8 mouse cellular contexts compared by ENCODE assay signal in genomic region chr13:51208378-51209100, GRCm38 (mm10). TPM values are rescaled to one million over a fixed set of nuclear protein-coding genes. Genes with fewer than 3 reads are reported as not detected.
A peak's percentile ranks its signal among the peaks of the same experiment; 100 is the strongest.
DNase-seq lines count a peak whose midpoint lies in the region; ATAC-seq and TF ChIP-seq lines count a peak whose summit lies in the region.
"Had no signal": no experiment of that assay in that cellular context is flagged by ENCODE, and none has a peak within 500 bp of the region (broad histone marks: within the 10 kb centered on the region; RNA-seq: fewer than 3 reads in every experiment).

No protein-coding gene starts in this region.

- ATAC-seq in heart, embryonic 13.5 days (ENCODE audit: extremely low read depth, insufficient number of reproducible peaks, low FRiP score, low TSS enrichment), result no peak
- ATAC-seq in midbrain, embryonic 15.5 days (replicated peaks), result peak; percentile 90
- no peak for ATAC-seq in activated CD4-positive, CD25-positive, alpha-beta regulatory T cell, adult 4 months
- ATAC-seq in CD4-positive, CD25-positive, alpha-beta regulatory T cell, adult 4 months, result no peak

- no peak overlapping the region for H3K27ac ChIP-seq in cortical plate, adult 2 months (ENCODE audit: insufficient read depth, low read length)
- H3K27ac ChIP-seq in heart, embryonic 13.5 days (replicated peaks), result no peak overlapping the region
- H3K27ac ChIP-seq in midbrain, embryonic 15.5 days, result 0 out of 2 replicates have a peak overlapping the region, but pooled peaks have one; percentile 5
- H3K27ac ChIP-seq: liver, embryonic 13.5 days had no signal

- H3K4me1 ChIP-seq in cortical plate, adult 2 months (ENCODE audit: control insufficient read depth, insufficient read depth, low read length), result no peaks in the 10 kb centered on the region
- peaks cover 7% of the 10 kb centered on the region for H3K4me1 ChIP-seq in heart, embryonic 13.5 days
- H3K4me1 ChIP-seq in midbrain, embryonic 15.5 days, result peaks cover 6% of the 10 kb centered on the region
- H3K4me1 ChIP-seq: liver, embryonic 13.5 days had no signal

- H3K4me2 ChIP-seq in heart, embryonic 13.5 days, result peak overlapping the region; percentile 7; the same call in 1 of the 2 replicates
- H3K4me2 ChIP-seq in midbrain, embryonic 15.5 days, result no peak overlapping the region
- H3K4me2 ChIP-seq: liver, embryonic 13.5 days had no signal

- H3K36me3 ChIP-seq in heart, embryonic 13.5 days, result no peaks in the 10 kb centered on the region
- H3K36me3 ChIP-seq in midbrain, embryonic 15.5 days (replicated peaks), result no peaks in the 10 kb centered on the region
- H3K36me3 ChIP-seq: liver, embryonic 13.5 days had no signal

- no peak overlapping the region for H3K9ac ChIP-seq in heart, embryonic 13.5 days
- no peak overlapping the region for H3K9ac ChIP-seq in midbrain, embryonic 15.5 days
- H3K9ac ChIP-seq: liver, embryonic 13.5 days had no signal

- no peaks in the 10 kb centered on the region for H3K9me3 ChIP-seq in heart, embryonic 13.5 days
- no peaks in the 10 kb centered on the region for H3K9me3 ChIP-seq in midbrain, embryonic 15.5 days
- H3K9me3 ChIP-seq: liver, embryonic 13.5 days had no signal

- no peaks in the 10 kb centered on the region for H3K27me3 ChIP-seq in heart, embryonic 13.5 days (replicated peaks)
- no peaks in the 10 kb centered on the region for H3K27me3 ChIP-seq in midbrain, embryonic 15.5 days (replicated peaks)
- H3K27me3 ChIP-seq: liver, embryonic 13.5 days had no signal

- H3K4me3 ChIP-seq in cortical plate, adult 2 months (ENCODE audit: insufficient read depth, low read length), result 0 out of 2 replicates have a peak overlapping the region, but pooled peaks have one; percentile 24
- H3K4me3 ChIP-seq in heart, embryonic 13.5 days, result no peak overlapping the region
- no peak overlapping the region for H3K4me3 ChIP-seq in midbrain, embryonic 15.5 days
- H3K4me3 ChIP-seq: liver, embryonic 13.5 days had no signal

- peak; percentile 71 for DNase-seq in MN1 (ENCODE audit: low spot score)
- peak; percentile 35 for DNase-seq in layer of hippocampus, adult 9-11 months
- DNase-seq: liver, embryonic 13.5 days had no signal

- peak; percentile 64 for TF ChIP-seq CTCF in cortical plate, adult 2 months (IDR thresholded peaks at IDR 0.05; ENCODE audit: extremely low read depth, insufficient read depth, low read length)

- 48% methylated on average over 18 of the region's 18 CpGs for WGBS in heart, embryonic 13.5 days
- WGBS in midbrain, embryonic 15.5 days, result 60% methylated on average over 18 of the region's 18 CpGs

- TF ChIP-seq POLR2A in cortical plate, adult 2 months (IDR thresholded peaks at IDR 0.05; ENCODE audit: extremely low read depth, insufficient read depth, low read length), result no peak

RNA-seq across cellular contexts. Expression of gene Nxnl2, which starts 37.7 kb away (rescaled TPM):
- polyA plus RNA-seq in cortical plate, adult 2 months (2012; rRNA removed), result 0.31 and 0.53 TPM in 2 replicates
- polyA plus RNA-seq in heart, embryonic 13.5 days (2015; fragmentation: Nextera tagmentation; extraction: Ambion mirVana), result 1.4 and 1.5 TPM in 2 replicates
- polyA plus RNA-seq in midbrain, embryonic 15.5 days (2015; fragmentation: Nextera tagmentation; extraction: Ambion mirVana), result 2.0 and 2.7 TPM in 2 replicates
- polyA plus RNA-seq in activated CD4-positive, CD25-positive, alpha-beta regulatory T cell, adult 4 months (2017; shearing (Covaris generic)), result under 1 TPM; 0.34 to 0.42 TPM
- polyA plus RNA-seq in CD4-positive, CD25-positive, alpha-beta regulatory T cell, adult 4 months (2017; shearing (Covaris generic)), result under 1 TPM in 1 of 2 experiments, not detected in 1; 0.56 TPM
- polyA plus RNA-seq: liver, embryonic 13.5 days had no signal
